Mouse (Mus musculus): Measurements from ENCODE around the gene Stard5.

Stard5 gene

GRCm38 (mm10) chr7:83661763-83662162 lies 30.0 kb downstream of the Stard5 start:
- in situ Hi-C loops (cut with MboI, MseI) = no loop called here

DNA sequence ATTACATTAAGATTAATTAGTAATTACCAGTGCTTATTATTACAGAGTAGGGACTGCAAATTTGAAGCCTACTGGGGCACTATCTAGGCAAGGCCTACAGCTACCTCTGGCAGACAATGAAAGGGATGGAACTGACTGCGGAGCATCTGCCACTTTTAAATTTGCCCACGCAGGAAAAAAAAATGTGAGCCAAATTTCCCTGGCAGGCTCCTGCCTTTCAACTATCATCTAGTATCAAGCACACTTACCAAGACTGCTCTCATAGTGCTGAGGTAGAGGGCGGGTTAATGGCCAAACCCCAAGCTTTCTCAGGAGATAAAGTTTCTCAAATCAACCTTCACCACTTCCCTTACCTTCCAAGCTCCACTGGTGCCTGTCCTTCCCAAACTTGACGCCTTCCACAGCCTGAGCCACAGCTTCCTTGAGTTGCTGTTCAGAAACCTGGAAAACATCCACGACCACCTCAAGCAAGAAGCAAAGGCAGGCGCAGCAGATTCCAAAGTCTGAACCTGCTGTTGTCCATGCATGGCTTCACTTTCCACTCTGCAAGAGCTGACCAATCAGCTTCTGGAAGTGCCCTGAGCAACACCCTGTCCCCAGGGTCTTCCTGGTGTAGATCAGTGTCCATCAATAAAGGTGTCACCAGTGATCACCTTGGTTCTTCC lies 31.1 kb downstream of the Stard5 start:
- in situ Hi-C loops (cut with MboI, MseI) = no loop called here

DNA sequence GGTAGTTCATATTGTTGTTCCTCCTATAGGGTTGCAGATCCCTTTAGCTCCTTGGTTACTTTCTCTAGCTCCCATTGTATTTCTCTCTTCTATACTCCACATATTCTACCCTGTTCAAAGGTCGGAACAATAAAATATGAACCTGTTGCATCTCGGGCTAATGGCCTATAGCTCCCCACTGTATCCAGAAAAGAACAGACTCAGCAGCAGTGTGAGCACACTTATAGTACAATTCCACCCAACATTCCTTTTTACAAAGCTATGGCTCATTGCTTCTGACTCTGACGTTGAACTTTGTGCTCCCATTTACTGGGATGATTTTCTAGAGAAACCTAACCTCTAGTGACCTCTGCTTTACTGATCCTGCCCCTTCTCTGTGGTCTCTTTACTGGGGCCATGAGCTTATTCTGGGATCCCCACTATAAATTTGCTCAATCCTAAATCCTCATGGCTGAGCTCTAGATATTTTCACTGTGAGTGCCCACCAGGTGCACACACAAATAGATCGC lies 34.4 kb downstream of the Stard5 start:
- in situ Hi-C loops (cut with MboI, MseI) = no loop called here

DNA sequence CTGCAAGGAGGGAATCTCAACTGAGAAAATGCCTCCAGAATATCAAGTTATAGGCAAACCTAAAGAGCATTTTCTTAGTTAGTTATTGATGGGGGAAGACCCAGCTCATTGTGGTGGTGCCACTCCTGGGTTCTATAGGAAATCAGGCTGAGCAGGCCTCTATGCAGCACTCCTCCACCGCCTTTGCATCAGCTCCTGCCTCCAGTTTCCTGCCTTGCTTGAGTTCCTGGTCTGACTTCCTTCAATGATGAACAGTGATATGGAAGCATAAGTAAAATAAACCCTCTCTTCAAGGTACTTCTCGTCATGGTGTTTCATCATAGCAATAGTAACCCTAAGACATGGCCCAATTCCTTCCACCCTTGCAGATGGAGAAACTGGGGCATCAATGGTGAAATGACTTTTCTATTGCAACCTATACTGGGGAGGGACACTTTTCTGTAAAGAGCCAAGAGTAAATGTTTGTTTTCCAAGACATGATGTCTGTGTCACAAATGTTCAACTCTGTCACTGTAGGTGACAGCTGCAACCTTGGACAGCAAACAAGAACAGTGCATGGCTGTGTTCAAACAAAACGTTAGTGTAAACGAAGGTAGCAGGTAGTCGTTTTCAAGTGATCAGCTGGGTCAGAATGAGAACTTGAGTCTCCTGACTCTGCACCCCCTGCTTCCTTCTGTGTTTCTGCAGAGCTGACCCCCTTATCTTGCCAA lies 36.3 kb downstream of the Stard5 start:
- in situ Hi-C loops (cut with MboI, MseI) = no loop called here

DNA sequence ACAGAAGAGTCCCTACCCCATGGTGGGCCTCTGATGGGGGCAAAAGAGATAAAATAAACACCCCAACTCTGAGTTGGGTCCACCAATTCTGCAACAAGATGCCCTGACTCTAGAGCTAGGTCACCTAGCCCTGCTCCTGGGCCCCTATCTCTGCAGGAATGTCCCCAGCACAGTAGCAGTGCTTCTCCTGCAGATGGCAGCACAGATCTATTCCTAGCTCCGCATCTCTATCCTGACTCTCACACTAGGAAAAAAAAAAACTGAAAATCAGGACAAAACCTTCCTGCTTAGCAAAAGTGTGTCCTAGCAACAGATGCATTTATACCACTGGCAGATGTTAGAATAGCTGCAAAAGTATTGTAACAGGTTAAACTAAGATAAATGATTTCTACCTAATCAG lies 37.0 kb downstream of the Stard5 start:
- in situ Hi-C loops (cut with MboI, MseI) = no loop called here

GRCm38 (mm10) chr7:83671573-83671972 lies 39.8 kb downstream of the Stard5 start:
- in situ Hi-C loops (cut with MboI, MseI) = loop anchor here (5.0 to 10.0 kb wide), 2 partner anchors 104 to 947 kb away; no protein-coding TSS in a partner anchor

DNA sequence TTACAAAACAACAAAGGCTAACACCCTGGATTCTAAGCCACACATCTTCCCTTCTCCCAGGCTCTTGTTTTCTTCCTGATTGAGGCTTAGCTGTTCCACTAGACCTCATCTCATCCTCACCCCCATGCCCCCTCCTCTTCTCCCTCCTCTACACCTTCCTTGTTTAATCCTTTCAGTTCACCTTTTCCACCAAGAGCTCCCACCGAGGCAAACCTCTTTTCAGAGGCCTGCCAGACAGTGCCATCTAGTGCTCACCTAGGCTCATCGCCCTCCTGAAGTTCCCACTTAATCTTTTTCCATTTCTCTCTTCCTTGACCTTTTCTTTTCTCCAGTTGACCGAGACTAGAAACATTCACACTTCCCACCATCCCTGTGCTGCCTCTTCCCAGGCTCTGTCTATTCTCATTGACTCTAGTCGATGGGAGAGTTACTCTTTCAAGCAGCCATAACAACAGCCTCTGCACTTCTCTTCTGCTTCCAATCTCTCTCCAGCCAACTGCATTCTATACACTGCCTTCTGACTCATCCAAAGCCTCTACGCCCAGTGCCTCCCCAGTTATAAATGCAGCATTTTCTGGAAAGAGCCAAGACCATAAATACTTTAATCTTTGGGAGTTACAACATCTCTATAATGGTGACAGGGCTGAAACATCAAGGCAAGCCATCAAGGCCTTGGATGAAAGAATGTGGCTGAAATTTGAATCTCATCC lies 43.9 kb downstream of the Stard5 start:
- in situ Hi-C loops (cut with MboI, MseI) = loop anchor here (5.0 to 10.0 kb wide), 2 partner anchors 88 to 951 kb away; no protein-coding TSS in a partner anchor

- in situ Hi-C loops (cut with MboI, MseI) = loop anchor here (5.0 to 10.0 kb wide), 2 partner anchors 90 to 952 kb away; no protein-coding TSS in a partner anchor
Observed at GRCm38 (mm10) chr7:83677296-83677695, 45.5 kb downstream of the Stard5 start.

DNA sequence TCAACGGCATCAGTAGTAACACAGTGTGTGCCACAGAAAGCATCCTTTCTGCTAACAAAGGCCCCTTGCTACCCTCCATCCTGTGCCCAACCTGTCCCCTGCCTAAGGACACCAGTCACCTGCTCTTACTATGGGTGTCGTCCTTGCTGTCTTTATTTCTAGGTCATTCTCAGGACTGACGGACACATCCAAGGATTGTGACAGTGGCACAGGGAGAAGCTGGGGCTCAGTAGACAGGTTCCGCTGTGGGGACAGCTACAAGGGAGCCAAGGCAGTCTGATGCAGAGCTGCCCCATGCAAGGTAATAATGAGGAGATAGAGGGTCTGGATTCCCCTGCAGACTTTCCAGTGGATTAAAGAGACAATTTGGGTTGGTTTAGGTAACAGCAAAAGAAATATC lies 46.7 kb downstream of the Stard5 start:
- in situ Hi-C loops (cut with MboI, MseI) = loop anchor here (5.0 to 10.0 kb wide), 2 partner anchors 91 to 954 kb away; no protein-coding TSS in a partner anchor

- in situ Hi-C loops (cut with MboI, MseI) = loop anchor here (5.0 kb wide), 1 partner anchor 60 kb away; no protein-coding TSS in a partner anchor
Observed at GRCm38 (mm10) chr7:83682640-83683274, 51.0 kb downstream of the Stard5 start.

- in situ Hi-C loops (cut with MboI, MseI) = no loop called here
Observed at GRCm38 (mm10) chr7:83695449-83696212, 63.9 kb downstream of the Stard5 start.

- in situ Hi-C loops (cut with MboI, MseI) = no loop called here
Observed at GRCm38 (mm10) chr7:83699066-83699745, 67.4 kb downstream of the Stard5 start.
